Mouse (Mus musculus) adrenal gland (tissue): ENCODE data around the gene Pitpna.

Experiments used
- intact Hi-C: fragments of 180-260 bp; cut with DNase I; formaldehyde crosslinking; loops from one replicate; pipeline ENCODE4 v1.15.1; 2025

Gene Pitpna

DNA sequence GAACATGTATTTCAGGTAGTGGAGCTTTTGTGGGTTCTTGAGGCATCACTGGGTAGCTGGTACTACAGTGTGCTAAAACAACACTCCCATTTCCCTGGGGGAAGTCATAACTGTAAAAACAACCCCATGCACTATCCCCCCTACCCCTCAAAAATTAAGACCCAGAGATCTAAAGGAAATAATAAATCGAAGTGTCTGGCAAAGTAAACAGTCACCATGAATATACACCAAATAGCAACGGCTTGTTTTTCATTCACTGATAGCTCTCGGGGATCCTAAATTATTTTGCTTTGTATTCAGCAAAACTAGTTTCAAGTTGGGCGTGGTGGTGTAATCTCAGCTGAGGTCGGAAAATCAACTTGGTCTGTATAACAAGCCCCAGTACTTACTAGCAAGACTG is 42.2 kb downstream of the Pitpna start:
- intact Hi-C loops = no loop called here

DNA sequence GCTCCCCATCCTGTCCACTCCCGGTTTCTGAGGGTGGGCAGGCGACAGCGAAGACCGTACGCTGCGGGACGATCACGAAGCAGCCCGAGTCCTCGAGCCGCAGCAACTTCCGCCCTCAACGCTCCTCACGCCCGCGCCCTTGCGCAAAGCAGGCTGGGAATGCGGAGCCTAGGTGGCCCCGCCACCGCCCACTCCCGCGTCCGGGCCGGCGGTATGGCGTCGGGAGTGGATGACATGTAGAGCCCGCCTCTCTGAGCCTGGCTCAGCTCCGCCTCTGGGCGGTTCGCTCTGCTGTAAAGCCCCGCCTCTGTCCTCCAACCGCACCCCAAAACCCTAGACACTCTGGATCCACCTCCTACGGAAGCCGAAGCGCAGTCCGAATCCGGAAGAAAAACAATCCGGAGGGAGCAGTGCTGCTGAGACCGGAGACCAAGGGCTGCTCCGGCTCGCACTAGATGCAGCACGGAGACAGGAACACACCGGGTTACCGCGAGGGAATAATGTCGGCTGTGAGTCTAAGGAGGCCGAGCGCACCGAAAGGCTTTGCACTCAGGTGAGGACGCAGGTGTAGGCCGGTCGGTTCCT is 42.8 kb downstream of the Pitpna start, which contains the start of gene Inpp5k:
TSS of gene Inpp5k (plus strand) at position 344 of the 585 bp plus-strand sequence.
- intact Hi-C loops = no loop called here

DNA sequence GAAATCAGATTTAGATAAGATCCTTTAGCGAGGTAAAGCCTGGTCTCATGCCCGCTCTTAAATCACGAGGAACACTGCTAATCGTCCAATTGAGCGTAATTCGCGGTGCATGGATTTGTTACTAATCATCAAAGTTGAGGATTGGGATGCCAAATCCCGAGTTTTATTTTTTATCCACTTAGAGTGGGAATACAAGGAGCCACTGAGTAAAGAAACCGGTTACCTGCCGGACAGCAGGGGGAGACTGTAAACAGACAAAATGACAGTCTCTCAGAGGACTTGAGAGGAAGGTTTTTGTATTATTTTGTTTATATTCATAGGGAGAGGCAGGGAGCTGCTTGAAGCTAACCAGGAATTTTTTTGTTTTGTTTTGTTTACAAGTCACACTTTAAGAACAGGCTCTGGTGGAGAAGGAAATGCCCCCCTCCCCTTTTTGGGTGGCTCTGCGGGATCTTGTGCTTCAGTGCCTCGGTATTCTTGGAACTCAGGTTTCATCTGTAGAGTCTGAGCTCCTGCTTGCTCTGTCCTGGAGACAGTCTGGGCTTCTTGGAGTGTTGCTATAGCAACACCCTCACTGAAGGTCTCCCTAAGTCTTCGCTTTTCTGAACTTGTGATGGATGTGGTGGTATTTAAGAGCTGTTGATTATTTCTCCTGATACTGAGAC is 43.8 kb downstream of the Pitpna start:
- intact Hi-C loops = no loop called here

DNA sequence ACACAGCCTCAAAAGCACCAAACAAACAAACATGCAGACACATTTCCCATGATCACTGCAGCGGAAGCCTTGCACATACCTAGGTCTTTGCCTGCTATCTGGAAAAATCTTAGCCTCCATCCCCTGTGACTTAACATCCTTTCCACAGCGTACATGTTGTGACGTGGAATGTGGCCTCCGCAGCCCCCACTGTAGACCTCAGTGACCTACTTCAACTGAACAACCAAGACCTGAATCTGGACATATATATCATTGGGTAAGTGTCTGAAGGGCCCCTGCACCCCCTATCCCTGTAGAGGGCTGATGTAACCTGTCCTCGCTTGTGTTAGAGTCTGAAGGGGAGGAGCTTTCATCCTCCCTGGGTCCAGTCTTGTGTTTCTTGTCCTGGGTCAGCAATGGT is 45.0 kb downstream of the Pitpna start:
- intact Hi-C loops = no loop called here

DNA sequence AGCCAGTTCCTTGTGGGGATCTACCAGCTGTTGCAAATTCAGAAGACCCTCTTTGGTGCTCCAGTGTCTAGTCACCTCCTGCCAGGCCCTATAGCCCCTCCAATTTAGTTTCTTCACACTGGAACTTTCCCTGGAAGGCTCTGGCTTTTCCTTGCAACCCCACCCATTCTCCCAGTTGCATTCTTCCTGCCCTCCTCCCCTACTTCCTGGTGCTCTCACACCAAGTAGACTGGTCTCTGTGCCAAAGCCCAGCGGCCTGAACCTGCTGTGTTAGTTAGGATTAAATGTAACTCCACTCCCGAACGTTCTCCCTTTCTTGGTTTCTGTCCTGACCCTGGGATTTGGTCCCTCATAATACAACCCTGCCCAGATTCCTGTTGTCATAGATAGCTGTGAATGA is 46.9 kb downstream of the Pitpna start:
- intact Hi-C loops = no loop called here

DNA sequence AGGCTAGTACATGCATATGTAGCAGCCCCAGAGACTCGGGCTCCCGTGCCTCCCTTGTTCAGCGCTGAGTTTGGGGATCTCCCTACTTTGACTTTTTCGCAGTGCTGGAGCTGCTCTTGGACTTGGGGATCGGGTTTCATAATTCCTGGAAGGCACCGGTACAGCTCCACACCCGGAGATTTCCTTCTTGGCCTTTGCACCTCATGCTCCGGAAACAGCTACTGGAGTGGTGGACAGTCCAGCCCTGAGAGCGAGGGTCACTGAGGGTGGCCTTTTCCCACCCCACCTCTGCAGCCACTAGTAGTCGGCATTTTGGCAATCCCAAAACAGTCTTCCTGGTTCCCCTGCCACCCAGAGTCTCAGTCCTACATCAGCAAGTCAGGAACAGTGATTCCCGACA is 47.4 kb downstream of the Pitpna start:
- intact Hi-C loops = no loop called here

DNA sequence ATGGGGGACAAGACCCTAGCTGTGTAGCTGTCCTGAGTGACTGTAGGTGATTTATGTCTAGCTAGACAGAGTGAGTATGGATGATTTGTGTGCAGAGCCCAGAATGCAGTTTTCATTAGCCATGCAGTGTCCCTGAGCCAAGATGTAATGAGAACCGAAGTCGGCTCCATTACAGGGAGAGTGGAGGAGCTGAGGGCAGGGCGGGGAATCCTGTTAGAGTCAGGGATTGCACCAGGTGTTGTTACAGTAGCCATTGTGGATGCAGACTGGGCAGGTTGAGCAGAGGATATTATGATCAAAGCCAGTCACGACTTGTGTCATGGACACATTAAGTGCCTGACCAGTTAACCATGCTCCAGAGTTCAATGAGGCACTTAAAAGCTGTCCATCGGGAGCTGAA is 55.4 kb downstream of the Pitpna start:
- intact Hi-C loops = no loop called here

DNA sequence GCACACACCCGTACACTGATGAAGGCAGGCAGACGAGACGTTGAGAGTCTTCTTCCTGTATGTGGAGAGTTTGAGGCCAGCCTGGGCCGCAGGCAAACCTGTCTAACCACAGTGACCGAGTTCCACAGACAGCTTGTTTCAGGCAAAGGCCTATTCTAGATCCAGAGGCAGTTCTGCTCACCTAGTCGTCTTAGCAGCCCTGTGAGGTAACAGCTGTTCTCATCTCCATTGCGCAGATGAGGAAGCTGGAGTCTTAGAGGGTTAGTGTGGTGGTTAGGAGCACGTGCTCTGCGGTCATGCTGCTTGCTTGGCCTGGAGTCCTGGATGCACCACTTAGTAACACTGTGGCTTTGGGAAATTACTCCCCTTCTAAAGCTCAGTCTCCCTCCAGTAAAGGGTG is 56.8 kb downstream of the Pitpna start:
- intact Hi-C loops = no loop called here

DNA sequence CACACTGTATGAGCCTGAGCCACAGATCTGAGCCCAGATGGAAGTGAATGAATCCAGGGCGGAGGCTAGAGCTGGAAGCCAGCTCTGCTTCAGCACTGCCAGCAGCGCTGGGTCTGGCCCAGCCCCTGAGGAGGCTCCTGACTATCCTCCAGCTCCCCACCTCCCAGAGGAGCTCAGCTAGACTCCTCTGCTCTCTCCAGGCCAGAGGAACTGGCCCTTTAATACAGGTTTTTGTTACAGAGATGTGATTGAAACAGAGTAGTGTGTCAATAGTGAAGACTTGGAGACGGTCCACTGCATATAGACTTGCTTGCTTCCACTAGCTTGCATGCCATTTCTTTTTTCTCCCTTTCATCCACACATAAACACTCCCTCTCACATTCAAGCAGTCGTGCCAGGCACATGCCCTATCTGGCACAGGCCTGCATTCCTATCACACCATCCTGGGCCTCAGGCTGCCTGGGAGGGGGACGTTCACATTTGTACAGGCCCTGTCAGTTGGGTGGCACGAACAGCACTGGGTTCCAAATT is 59.8 kb downstream of the Pitpna start:
- intact Hi-C loops = no loop called here

DNA sequence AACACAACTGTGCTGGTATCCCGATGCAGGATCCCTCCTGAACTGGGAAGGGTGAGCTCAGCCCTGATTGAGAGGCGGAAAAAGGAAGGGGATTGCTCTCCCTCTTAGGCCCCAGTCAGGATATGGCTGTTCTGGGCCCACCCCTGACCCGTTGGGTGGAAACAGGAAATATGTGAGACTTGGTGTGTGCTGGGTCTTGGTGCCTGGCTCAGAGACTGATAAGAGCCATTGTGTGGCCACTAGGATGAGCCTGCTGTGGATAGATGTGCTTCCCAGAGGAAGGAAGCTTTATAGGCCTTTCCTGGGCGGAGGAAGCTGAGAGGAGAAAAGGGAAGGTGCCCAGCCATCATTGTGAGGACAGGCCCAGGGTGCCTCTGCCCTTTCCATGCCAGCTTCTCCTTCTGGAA is 61.3 kb downstream of the Pitpna start:
- intact Hi-C loops = no loop called here

DNA sequence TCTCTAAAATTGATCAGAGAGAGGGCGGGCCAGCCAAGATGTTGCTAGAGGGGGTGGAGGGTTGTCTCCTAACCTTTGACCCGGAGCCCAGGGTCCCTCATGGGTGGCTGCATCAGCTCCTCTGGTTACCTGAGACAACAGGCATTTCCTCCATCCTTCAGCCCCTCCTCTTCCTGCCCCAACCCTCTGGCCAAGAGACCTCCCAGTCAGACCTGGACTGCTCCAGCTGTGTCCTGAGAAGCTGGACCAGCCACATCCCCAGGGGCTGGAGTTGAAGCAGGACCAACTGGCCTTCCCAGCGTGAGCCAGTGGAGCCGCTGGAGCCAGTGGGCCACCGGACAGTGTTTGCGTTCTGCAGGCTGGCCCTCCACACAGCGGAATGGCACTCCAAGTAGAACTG is 62.4 kb downstream of the Pitpna start, which contains the start of gene Myo1c:
TSS of gene Myo1c (plus strand) at position 194 of the 400 bp plus-strand sequence.
- intact Hi-C loops = no loop called here

DNA sequence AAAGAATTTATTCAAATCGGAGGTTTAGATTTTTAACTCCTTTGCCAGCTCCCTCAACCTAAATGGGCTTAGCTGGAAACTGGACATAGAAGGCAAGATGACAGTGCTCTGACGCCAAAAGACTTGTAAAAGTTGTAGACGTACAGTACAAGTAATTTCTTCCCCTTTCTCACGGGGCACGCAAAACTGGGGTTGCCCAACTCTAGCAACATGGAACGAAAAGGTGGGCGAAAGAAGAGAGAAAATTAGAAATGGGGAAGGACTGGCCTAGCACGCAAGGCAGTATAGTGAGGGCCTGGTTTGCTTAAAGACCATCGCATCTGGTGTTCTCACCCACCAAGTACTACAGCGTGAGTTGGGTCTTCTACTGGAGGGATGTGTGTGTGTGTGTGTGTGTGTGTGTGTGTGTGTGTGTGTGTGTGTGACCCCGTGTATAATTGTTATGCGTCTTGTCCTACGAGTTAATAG is 63.1 kb downstream of the Pitpna start:
- intact Hi-C loops = no loop called here

DNA sequence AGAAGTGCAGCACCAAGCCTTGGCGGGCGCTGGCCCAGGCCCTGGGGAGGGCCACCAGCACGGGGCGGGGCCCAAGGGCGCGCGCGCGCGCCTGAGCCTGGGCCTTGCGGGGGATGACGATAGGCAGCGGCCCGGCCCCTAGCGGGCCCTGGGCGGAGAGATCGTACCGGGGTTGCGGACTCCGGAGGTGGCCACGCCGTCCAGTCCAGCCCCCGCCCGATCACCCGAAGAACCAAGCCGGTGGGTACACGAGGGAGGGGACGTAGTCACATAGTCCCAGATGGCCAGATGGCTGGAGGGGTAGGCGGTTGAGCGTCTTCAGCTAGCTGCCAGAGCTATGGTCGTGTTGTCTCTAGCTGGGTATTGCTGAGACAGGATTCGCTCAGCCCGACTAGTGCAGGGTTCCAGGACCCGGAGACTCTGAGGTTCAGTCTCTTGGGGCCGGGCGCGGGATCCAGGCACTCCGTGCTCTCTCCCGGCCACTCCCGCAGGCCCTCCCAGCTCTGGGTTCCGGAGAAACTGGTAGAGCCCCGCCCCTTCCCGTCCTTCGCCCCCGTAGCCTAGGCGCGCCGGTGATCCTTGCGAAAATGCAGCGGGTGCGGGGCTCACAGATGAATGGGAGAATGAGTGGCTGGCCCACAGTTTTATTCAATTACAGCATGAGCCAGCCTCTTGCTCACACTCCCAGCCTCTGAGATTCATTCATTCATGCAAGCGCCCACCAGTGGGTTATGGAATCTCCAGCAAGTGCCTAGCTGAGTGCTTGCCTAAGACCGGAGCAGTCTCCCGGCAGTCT is 63.7 kb downstream of the Pitpna start:
- intact Hi-C loops = no loop called here

DNA sequence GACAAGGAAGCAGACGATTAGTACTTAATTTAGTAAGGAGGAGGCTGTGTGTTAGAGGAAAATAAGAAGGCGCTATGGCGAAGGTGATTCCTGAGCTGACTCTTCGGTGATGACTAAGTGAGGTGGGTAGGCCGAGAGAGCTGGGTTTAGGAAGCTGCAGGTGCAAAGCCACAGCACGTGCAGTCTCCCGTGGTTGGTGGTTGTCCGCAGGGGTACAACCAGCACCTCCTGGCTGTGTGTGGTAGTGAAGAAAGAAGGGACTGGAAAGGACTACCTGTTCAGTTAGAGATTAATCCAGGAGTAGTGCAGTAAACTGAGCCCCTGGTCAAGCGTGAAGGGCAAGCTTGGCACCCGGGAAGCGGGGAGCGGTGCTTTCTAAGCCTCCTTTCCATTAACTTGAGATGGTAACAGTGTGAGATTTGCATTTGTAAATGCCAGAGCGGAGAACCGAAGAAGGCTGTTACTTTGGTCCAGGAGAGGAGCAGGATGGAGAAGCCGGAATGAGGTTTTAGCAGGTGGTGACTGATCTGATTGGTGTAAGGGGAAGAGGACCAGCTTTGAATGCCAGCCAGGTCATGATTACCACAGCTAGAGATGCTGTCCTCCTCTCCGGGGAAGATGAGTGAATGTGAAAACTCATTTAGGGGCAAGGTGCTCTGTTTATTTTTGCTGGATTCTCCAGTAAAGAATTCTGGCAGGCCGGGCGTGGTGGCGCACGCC is 64.5 kb downstream of the Pitpna start:
- intact Hi-C loops = no loop called here

DNA sequence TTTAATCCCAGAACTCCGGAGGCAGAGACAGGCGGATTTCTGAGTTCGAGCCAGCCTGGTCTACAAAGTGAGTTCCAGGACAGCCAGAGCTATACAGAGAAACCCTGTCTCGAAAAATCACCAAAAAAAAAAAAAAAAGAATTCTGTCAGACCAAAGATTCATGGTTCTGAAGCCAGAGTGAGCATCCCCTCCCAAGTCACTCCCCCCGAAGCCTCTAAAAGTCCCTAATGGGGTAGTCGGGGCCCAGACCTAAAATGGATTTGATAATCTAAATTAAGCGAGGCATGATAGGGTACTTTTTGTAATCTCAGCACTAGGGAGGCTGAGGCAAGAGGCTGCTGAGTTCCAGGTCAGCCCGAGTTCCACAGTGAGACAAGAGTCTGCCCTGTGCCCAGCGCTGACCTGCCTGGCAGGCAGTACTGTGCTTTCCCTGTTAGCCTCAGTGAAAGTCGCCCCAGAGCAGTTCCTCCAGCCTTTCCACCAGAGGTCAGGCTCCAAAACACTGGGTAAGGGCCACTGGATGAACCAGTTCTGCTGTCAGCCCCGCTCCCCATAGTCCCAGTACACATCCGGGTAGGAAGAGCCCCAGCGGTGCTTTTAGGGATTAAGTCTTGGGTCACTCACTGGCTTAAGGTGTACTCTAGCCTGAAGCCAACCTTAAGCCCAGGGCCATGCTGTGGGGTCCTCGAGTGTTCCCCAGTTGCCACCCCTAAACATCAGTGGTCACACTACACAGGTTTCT is 65.2 kb downstream of the Pitpna start:
- intact Hi-C loops = no loop called here

DNA sequence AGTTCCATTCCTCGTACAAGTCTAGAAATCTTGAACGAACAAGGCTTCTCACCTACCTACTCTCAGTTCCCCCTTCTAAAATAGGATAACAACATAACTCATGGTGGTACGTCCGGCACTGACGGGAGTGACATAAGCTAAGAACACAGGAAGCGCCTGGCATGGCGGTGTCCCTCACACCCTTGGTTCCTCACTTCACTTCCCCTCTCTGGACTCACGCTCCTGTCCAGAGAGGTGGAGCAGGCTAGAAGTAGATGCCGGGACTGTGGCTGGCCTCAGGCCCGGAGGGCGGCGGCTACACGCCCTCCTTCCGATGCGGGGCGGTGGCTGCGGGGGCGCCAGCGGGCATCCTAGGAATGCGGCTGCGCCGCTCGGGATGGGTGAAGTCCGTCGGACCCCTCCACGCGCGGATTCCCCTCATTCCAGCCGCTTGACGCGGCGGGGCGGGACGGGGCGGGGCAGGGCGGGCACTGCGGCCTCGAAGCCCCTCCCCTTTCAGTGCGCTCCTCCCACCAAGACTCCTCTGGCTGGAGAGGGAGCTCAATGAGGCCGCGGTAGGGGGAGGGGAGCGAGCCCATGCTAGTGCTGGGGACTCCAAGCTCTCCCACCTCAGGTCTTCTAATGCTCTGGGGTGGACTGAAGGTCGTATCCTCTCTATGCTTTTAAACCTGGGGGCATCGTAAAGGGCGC is 66.0 kb downstream of the Pitpna start:
- intact Hi-C loops = no loop called here

DNA sequence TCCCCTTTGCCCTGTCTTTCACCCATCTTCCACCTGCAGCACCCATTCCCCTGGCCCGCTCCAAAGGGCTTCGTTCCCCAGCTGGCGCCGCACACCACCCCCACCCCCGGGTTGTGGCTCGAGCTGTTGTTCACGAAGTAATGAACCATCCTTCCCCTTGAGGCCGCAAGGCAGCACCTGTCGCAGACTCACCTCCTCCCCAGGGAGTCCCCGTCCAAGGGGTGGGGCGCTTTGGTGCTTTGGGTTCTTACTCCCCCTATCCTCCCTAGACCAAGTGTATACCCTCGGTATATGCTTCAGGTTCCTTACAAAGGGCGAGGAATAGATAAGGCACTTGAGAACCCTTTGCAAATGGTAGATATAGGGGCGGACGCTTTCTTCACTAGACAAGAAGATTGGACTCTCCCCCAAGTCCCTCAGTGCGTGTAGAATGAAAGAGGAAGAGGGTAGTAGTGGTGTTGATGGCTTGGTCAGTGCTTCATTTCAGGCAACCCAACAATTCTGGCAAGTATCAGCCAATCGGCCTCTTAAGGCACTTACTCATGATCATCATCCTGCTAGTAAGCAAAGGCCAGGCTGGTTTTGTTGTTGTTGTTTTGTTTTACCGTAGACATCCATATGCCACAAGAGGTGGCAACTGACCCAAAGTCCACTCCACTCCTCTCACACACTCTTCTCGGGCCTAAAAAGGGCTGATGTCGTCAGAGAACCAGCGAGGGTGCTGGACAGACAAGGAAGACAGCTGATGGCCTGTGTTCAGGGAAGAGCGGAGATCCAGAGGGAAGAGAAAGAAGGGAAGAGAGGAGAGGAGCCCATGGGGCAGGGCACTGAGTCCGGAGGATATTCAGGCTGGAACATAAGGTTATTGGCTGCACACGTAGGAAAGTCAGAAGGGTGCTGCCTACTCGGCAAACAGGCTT is 66.8 kb downstream of the Pitpna start:
- intact Hi-C loops = no loop called here

DNA sequence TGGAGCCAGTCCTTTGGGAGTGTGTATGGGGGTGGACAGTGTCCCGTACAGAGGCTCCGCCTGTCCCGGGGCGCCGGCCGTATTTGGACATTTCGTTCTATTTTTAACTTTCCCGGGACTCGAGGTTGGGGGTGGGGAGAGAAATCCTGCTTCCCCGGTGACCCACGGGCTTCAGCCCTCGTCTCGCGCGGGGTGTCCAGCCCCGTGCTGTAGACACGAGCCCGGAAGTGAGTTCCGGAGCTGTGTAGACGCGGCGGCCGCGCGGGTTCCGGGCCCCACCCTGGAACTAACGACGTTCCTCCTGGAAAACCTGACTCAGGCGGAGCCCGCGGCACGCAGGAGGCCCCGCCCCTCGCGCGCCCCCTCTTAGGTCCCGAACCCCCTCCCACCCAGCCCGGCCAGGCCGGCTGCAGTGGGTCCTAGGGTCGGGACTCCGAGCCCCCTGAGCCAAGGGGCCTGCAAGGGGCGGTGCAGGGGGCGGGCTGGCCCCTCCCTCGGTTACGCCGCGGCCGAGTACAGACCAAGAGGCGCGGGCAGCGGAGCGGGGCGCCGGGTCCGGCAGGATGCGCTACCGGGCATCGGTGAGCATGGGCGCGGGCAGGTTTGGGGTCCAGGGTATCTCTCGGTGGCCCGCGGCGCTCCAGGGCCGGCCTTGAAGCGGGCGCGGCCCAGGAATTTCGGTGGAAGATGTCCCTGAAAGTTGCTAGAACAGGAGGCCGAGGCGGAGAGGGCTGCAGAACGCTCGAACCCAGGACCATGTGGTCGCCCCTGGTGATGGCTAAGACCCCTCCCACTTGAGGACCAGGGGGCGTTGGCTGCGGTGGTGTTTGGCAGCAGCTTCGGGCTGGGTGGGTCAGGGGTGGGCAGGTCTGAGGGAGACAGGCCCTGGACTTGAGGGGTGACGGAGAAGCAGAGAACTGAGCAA is 68.0 kb downstream of the Pitpna start:
- intact Hi-C loops = loop anchor here (2.0 kb wide), 1 partner anchor 21 kb away; no protein-coding TSS in a partner anchor
